Mouse (Mus musculus): ENCODE data around the gene H2al1a. TPM values are rescaled to one million over a fixed set of nuclear protein-coding genes. Genes with fewer than 3 reads are reported as not detected.

H2al1a gene
- total RNA-seq (2023): not detected

DNA sequence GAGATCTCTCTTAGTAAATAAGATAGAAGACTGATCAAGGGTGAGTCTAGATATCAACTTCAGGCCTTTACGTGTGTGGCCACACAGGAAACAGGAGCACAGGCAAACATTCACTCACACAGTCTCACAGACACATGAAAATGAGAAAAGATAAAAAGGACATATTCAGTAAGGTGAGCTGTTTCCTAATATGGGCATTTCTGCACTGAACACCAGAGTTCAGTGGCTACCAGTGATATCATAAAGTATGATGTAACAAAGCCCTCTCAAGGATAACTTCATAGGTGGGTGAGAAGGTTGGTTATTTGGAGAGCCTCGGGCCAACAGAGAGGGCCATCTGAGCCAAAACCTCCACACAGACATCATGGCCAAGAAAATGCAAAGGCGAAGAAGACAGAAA, at the start of gene H2al1a:
H2al1a (plus strand) TSS at position 301 of the 400 bp plus-strand sequence.

DNA sequence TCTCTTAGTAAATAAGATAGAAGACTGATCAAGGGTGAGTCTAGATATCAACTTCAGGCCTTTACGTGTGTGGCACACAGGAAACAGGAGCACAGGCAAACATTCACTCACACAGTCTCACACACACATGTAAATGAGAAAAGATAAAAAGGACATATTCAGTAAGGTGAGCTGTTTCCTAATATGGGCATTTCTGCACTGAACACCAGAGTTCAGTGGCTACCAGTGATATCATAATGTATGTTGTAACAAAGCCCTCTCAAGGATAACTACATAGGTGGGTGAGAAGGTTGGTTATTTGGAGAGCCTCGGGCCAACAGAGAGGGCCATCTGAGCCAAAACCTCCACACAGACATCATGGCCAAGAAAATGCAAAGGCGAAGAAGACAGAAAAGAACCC, 3.1 kb downstream of the H2al1a start, which contains the start of gene H2al1b:
H2al1b (plus strand) TSS at position 301 of the 400 bp plus-strand sequence.

DNA sequence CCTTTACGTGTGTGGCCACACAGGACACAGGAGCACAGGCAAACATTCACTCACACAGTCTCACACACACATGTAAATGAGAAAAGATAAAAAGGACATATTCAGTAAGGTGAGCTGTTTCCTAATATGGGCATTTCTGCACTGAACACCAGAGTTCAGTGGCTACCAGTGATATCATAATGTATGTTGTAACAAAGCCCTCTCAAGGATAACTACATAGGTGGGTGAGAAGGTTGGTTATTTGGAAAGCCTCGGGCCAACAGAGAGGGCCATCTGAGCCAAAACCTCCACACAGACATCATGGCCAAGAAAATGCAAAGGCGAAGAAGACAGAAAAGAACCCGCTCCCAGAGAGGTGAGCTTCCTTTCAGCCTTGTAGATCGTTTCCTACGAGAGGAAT, 6.3 kb downstream of the H2al1a start, which contains the start of gene H2al1c:
H2al1c (plus strand) TSS at position 301 of the 400 bp plus-strand sequence.

DNA sequence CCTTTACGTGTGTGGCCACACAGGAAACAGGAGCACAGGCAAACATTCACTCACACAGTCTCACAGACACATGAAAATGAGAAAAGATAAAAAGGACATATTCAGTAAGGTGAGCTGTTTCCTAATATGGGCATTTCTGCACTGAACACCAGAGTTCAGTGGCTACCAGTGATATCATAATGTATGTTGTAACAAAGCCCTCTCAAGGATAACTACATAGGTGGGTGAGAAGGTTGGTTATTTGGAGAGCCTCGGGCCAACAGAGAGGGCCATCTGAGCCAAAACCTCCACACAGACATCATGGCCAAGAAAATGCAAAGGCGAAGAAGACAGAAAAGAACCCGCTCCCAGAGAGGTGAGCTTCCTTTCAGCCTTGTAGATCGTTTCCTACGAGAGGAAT, 9.5 kb downstream of the H2al1a start, which contains the start of gene H2al1d:
H2al1d (plus strand) TSS at position 301 of the 400 bp plus-strand sequence.

DNA sequence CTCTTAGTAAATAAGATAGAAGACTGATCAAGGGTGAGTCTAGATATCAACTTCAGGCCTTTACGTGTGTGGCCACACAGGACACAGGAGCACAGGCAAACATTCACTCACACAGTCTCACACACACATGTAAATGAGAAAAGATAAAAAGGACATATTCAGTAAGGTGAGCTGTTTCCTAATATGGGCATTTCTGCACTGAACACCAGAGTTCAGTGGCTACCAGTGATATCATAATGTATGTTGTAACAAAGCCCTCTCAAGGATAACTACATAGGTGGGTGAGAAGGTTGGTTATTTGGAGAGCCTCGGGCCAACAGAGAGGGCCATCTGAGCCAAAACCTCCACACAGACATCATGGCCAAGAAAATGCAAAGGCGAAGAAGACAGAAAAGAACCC, 12.6 kb downstream of the H2al1a start, which contains the start of gene H2al1e:
H2al1e (plus strand) TSS at position 301 of the 400 bp plus-strand sequence.

DNA sequence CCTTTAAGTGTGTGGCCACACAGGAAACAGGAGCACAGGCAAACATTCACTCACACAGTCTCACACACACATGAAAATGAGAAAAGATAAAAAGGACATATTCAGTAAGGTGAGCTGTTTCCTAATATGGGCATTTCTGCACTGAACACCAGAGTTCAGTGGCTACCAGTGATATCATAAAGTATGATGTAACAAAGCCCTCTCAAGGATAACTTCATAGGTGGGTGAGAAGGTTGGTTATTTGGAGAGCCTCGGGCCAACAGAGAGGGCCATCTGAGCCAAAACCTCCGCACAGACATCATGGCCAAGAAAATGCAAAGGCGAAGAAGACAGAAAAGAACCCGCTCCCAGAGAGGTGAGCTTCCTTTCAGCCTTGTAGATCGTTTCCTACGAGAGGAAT, 15.8 kb downstream of the H2al1a start, which contains the start of gene H2al1f:
H2al1f (plus strand) TSS at position 301 of the 400 bp plus-strand sequence.

DNA sequence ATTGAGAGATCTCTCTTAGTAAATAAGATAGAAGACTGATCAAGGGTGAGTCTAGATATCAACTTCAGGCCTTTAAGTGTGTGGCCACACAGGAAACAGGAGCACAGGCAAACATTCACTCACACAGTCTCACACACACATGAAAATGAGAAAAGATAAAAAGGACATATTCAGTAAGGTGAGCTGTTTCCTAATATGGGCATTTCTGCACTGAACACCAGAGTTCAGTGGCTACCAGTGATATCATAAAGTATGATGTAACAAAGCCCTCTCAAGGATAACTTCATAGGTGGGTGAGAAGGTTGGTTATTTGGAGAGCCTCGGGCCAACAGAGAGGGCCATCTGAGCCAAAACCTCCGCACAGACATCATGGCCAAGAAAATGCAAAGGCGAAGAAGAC, 18.9 kb downstream of the H2al1a start, which contains the start of gene H2al1g:
H2al1g (plus strand) TSS at position 301 of the 400 bp plus-strand sequence.

DNA sequence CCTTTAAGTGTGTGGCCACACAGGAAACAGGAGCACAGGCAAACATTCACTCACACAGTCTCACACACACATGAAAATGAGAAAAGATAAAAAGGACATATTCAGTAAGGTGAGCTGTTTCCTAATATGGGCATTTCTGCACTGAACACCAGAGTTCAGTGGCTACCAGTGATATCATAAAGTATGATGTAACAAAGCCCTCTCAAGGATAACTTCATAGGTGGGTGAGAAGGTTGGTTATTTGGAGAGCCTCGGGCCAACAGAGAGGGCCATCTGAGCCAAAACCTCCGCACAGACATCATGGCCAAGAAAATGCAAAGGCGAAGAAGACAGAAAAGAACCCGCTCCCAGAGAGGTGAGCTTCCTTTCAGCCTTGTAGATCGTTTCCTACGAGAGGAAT, 22.1 kb downstream of the H2al1a start, which contains the start of gene H2al1h:
H2al1h (plus strand) TSS at position 301 of the 400 bp plus-strand sequence.

DNA sequence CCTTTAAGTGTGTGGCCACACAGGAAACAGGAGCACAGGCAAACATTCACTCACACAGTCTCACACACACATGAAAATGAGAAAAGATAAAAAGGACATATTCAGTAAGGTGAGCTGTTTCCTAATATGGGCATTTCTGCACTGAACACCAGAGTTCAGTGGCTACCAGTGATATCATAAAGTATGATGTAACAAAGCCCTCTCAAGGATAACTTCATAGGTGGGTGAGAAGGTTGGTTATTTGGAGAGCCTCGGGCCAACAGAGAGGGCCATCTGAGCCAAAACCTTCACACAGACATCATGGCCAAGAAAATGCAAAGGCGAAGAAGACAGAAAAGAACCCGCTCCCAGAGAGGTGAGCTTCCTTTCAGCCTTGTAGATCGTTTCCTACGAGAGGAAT, 25.3 kb downstream of the H2al1a start, which contains the start of gene H2al1i:
H2al1i (plus strand) TSS at position 301 of the 400 bp plus-strand sequence.

DNA sequence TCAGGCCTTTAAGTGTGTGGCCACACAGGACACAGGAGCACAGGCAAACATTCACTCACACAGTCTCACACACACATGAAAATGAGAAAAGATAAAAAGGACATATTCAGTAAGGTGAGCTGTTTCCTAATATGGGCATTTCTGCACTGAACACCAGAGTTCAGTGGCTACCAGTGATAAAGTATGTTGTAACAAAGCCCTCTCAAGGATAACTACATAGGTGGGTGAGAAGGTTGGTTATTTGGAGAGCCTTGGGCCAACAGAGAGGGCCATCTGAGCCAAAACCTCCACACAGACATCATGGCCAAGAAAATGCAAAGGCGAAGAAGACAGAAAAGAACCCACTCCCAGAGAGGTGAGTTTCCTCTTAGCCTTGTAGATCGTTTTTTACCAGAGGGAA, 28.5 kb downstream of the H2al1a start, which contains the start of gene H2al1j:
H2al1j (plus strand) TSS at position 301 of the 400 bp plus-strand sequence.

Other genes starting within 250 kb of the H2al1a start
- gene H2al1b, start 3.2 kb downstream of the H2al1a start, total RNA-seq (2023): not detected
- gene H2al1c, start 6.4 kb downstream of the H2al1a start, total RNA-seq (2023): not detected
- gene H2al1d, start 9.6 kb downstream of the H2al1a start, total RNA-seq (2023): not detected
- not detected for gene H2al1e, start 12.7 kb downstream of the H2al1a start, total RNA-seq (2023)
- gene H2al1f, start 15.9 kb downstream of the H2al1a start, total RNA-seq (2023): not detected
- gene H2al1g, start 19.0 kb downstream of the H2al1a start, total RNA-seq (2023): not detected
- not detected for gene H2al1h, start 22.2 kb downstream of the H2al1a start, total RNA-seq (2023)
- not detected for gene H2al1i, start 25.4 kb downstream of the H2al1a start, total RNA-seq (2023)
- gene H2al1j, start 28.6 kb downstream of the H2al1a start, total RNA-seq (2023): not detected

Measured in B cell, adult 67 days (primary cell).